Mouse (Mus musculus) midbrain, embryonic 15.5 days (tissue): ENCODE results near the gene Laptm4a. TPM values are rescaled to one million over a fixed set of nuclear protein-coding genes. Genes with fewer than 3 reads are reported as not detected.

ENCODE experiments used
- polyA plus RNA-seq: library from polyadenylated mRNA; unstranded; fragments of >200 nt; fragmentation: Nextera tagmentation; extraction: Ambion mirVana; gene quantifications from 2 replicates; pipeline ENCODE4 v1.2.1, GENCODE M21; 2015

Laptm4a gene
- polyA plus RNA-seq, 1 experiment from 2014 or later, result 171 TPM

Other genes with a start within 250 kb of the Laptm4a start
- gene Pum2, start 247.5 kb upstream of the Laptm4a start, polyA plus RNA-seq, result 50.0 and 51.1 TPM in 2 replicates
- gene Sdc1, start 150.3 kb upstream of the Laptm4a start, polyA plus RNA-seq, result 19.1 and 21.3 TPM in 2 replicates
- gene Matn3, start 26.3 kb downstream of the Laptm4a start, polyA plus RNA-seq, result 0.19 TPM in 1 of 2 replicates, not detected in the other
- 23.1 and 24.0 TPM in 2 replicates for gene Wdr35, start 52.2 kb downstream of the Laptm4a start, polyA plus RNA-seq
- gene Ttc32, start 108.3 kb downstream of the Laptm4a start, polyA plus RNA-seq, result 6.8 and 7.0 TPM in 2 replicates